Mouse (Mus musculus) gastrocnemius, postnatal 25 days (tissue): ENCODE data around the gene Jrkl. TPM values are rescaled to one million over a fixed set of nuclear protein-coding genes. Genes with fewer than 3 reads are reported as not detected.

Source experiments
- DNase-seq: peaks from one replicate; pipeline ENCODE4 v3.0.0; 2022
- long read RNA-seq, 2 experiments: library from polyadenylated mRNA; stranded (forward); transcript quantifications; one replicate each; pipeline ENCODE4 v2.0.0; 2021
- total RNA-seq, 2 experiments: library from RNA; stranded (reverse); gene quantifications; 1 replicate in 1 of 2; 2 replicates in 1 of 2; pipeline ENCODE4 v1.2.3; 2021

The Jrkl gene
- 1 to 10 TPM; 2.6 to 2.7 TPM for total RNA-seq
- long read RNA-seq, experiment 1, partial matches to known transcripts: 0 of 1 reads
- long read RNA-seq, experiment 1, other reads (novel, unspliced or antisense): 0 of 1 reads
- long read RNA-seq, experiment 2, transcript Jrkl-201 (1 exons, 3,223 nt): major isoform, 5 of 5 reads
- long read RNA-seq, experiment 2, partial matches to known transcripts: 0 of 5 reads
- long read RNA-seq, experiment 2, other reads (novel, unspliced or antisense): 0 of 5 reads

DNA sequence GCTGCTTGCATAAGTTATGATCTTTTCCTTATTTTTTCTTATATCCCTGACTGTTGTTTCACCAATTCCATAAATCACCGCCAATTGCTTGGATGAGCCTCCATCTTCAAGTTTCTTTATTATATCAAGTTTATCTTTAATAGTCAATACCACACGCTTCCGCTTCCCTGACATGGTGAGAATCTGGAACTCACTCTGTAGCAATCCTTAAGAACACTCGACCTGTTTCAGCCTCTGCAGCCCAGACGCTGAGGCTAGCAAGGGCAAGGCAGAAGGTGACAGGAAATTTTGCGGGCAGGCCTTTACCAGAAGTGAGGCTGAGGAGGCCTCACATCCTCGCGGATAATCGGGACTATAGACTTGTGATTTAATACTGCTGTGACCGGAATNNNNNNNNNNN, at the start of gene Jrkl:
Gene Jrkl, minus strand, starts transcription at position 349 of the 400 bp plus-strand sequence.
- DNase-seq: peak; percentile 16

DNA sequence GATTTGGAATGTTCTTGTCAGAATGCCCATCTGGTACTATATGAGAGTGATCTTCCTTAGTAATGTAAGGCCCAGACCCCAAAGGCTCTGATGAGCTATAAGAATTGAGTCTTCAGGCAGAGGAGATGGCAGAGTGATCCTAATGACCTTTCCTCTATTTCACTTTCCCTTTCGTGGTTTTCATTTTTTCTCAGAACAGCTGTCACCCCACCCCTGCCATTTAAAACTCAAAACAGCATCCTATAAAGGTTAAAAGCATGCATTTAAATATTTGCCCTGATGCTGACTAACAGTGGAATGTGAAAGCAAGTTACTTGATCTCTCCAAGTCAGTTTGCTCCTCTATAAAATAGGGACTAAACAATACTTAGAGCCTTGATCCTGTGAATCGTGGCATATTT, 41.9 kb upstream of the Jrkl start:
- no peak for DNase-seq

DNA sequence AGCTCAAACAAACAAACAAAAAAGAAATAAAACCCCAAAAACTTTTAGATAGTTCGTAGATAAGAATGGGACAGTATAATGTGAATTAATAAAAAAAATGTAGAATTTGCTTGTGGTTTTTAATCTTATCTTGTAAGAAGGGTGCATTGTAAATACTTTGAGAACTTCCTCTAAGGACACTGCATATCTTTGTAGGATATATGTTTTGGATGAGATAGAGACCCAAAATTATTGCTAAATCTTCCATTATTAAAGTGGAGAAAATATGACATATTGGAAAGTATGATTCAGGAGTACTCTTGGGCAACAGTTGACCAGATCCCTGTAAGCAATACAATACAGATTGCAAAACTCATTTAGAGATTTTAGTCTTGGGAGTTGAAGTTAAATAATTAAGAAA, 27.6 kb upstream of the Jrkl start:
- no peak for DNase-seq

DNA sequence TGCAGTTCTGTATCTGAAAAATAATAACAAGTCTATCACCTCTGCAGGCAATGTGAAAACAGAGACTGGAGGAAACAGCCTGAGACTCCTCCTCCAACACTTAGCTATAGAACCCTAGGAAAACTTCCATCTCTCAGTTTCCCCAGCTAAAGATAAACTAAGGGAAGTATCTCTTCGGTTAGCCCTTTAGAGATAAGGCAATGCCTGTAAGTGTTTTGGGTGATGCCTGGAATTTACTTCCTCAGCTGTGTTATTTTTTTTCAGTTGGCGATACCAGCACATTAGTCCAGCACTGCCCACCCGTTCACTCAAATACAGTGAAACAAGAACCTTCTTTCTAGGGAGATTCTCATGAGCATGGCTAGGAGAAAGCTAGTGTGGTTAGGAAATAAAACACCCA, 15.4 kb upstream of the Jrkl start:
- DNase-seq: no peak

DNA sequence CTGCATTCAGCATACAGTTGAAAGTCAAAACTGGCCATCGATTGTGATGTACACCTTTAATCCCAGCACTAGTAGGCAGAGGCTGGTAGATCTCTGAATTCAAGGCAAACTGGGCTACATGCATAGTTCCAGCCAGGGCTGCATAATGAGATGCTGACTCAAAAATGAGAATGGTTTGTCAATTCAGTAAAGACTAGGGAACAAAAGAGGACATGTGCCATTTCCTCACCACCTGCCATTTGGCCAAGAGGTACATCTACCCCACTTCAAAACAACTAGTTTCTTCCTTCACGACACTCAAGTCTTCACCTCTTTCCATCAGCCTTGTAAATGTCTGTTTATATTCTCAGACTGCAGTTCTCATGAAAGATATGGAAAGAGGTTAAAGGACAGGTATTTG, 12.5 kb upstream of the Jrkl start:
- DNase-seq: no peak

DNA sequence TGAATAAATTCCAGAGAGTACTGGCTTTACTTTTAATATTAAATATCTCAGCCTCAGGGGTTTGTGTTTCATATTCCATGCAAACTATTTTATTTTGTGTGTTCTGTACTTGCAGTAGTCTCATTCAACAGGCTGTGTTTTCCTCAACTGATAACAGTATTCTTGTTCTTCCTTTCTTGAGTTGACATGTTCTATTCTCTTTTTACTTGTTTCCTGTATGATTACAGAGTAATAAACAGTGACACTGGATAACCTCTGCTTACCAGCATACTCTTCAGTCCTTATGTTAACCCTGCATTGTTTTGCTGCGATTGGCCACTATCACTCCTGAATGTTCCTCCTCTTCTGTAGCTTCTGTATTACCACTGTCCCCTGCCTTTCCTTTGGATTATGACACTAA, 11.1 kb upstream of the Jrkl start:
- no peak for DNase-seq

DNA sequence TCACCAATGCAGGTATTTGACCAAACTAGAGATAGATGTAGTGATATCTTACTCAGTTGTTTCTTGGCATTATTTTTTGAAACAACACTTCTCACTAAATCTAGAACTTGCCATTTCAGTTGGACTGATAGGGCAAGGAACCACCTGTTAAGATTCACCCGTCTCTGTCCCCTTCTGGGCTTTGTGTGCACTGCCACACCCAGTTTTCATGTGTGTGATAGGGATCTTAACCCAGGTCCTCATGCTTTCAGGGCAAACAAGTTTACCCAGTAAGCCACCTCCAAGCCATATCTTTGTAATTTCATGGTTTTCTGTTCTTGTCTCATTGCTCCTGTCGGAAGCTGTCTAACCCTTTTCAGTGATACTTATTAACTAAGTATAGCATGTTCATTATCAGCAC, 5.6 kb upstream of the Jrkl start:
- no peak for DNase-seq

DNA sequence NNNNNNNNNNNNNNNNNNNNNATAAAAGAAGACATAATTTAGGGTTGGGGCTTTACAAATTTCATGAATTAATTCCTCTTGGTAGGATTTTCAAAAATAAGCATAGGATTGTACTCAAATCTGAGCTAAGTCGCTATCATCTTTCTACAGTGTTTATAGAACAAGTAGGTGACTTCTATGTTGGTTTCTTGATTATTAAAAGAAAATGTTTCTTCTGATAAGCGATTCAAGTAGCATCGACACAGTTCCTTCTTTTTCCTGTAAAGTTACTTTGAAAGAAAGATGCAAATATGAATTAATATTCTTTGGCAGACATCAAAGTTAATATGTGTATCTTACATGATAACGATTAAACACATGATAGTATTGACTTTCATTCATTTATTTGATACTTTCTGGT, 2.5 kb upstream of the Jrkl start:
- DNase-seq: no peak

DNA sequence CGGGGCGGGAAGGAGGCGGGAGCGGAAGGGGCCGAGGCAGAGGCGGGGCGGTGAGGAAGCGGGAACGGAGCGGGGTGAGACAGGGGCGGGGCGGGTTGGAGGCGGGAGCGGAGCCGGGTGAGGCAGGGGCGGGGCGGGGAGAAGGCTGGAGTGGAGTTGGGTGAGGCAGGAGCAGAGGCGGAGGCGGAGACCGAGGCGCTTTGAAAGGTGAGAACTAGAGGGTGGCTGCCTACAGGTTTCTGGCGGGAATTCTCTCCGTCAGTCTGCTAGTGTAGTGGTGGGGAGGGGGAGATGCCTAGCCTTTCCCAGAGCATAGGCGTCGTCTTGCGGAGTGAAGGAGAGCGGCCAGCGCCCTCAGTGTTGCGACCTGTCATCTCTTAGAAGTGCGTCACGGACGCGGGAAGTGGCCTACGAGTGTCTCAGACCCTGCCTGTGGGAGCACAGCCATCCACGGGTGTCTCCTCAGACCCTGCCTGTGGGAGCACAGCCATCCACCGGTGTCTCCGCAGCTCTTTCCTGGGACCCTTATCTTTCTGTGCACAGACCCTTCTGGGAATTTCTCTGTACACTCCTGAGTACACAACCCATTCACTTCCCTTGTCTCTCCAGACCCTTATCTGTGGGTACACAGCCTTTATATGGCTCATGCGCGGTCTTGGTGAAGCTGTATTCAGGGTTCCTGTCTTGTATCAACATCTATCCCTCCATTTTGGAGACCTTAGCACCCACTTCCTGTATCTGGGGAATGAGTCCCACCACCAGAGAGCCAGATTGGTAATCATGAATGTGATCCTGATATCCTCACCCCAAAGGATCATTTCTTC, 1.4 kb upstream of the Jrkl start, which contains the start of gene Ccdc82:
Gene Ccdc82, plus strand, starts transcription at position 141 of the 824 bp plus-strand sequence.
- DNase-seq: peak; percentile 91

DNA sequence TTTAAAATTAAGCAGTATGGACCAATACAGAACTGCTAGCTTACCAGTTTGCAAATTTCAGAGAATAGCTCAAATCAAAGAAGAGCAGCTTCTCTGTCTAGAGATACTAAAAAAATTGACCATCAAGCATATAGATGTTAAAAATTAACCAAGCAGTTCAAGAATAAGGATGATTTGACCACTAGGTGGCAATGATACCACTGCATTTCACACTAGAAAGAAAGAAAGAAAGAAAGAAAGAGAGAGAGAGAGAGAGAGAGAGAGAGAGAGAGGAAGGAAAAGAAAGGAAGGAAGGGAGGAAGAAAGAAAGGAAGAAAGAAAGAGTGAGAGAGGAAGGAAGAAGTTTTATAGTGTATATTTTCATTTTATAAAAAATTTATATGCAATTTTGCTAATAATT, 3.3 kb downstream of the Jrkl start:
- DNase-seq: no peak

DNA sequence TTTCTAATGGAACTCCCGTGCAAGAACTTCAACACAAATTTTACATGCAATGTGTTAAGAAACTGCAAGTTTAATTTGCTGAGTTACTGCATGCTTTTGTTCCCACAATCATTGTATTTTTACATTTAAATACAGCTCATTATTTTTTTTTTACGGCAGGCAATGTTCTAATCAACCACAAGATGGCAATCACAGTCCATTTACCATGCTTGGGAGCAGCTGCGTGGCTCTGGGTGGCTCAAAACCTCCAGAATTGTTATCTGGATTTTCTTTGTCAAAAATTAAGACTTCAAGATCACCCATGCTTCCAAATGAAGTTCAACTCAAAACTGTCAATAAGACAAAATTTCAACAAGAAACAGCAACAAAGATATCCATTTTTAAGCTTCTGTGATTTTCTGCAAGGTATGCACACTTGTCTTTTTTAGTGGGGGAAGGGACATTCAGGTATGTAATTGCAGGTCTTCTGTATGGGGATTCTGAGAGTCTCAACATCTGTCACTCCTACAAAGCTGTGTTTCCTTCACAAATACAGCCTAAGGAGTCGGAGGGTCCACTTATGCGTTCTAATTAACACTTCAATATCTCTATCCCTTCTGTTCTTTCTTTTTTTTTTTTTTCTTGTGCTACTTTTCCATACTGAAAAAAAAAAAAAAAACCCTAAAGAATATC, 13.9 kb downstream of the Jrkl start:
- DNase-seq: no peak

DNA sequence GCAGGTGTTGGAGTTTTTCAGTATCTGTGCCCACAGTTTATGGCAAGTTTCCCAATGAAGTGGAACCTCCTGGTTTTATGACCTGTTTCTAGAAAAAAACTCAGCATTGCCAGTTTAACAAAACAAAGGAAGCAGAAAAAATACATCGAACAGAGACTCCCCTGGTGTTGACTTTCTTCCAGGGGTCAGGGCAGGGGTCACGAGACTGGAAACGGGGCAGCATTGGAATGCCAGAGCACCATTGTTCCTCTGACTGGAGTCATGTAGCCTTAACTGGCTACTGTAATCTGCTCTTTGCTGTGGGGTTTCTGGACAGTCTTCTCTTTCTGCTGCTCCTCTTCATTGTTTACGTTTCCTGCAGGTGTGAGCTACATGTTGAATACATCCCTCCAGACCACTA, 15.1 kb downstream of the Jrkl start:
- DNase-seq: no peak

DNA sequence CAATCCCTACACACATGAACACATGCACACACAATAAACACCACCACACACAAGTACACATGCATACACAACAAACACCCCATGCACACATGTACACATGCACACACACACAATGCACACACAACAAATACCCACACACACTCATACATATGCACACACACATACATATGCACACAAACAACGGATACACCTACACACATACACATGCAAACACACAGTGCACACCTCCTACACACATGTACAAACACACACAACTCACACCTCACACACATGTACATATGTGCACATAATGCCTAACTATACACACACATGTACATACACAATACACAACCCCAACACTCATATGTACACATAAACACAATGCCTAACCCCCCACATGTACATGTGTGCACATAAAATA, 19.8 kb downstream of the Jrkl start:
- no peak for DNase-seq

DNA sequence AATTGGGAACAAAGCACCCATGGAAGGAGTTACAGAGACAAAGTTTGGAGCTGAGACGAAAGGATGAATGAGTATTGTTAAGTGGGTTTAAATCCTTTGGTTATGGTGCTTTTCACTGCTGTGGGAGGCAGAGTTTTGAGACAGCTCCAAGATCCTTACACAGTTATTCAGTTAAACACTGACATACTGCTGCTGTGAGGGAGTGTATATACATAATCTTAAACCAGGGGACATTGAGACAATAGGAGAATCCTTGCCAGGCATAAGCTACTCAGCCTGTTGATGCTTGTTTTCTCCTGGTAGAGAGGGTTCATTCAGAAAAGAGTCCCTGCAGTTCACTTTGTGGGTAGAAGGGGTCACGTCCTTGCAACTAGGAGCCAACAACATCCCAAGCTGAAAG, 39.3 kb downstream of the Jrkl start:
- DNase-seq: no peak

DNA sequence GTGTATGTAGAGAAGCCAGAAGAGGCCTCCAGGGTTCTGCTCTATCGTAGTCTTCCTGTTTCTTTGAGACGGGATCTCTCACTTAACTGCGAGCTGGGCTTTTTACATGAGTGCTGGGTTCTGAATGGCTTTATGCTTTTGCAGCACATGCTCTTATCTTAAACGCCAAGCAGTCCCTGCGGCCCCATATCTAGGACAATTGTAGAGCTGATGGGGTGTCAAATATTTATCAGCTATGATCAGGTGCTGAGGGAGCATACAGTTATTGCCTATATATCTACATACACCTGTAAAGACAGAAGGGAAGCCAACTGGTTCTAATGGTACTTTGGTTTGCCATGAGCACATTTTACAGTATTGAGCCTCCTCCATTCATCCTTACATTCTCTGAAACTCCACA, 41.9 kb downstream of the Jrkl start:
- DNase-seq: no peak

DNA sequence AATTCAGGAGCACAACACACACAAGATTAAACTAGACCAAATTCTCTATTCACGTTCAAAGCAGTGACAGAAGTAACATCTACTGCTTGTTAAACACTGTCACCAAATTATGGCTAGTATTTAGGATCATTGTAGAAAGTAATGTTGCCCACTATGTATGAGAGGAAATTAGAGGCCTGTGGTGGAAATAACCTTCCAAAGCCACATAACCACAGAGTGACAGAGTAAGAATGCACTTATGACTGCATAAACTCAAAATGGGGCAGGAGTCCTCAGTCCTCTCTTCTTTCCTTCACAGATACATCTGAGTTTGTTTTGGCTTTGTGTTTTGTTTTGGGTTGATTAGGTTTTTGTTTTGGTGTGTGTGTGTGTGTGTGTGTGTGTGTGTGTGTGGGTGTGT, 42.5 kb downstream of the Jrkl start:
- no peak for DNase-seq

DNA sequence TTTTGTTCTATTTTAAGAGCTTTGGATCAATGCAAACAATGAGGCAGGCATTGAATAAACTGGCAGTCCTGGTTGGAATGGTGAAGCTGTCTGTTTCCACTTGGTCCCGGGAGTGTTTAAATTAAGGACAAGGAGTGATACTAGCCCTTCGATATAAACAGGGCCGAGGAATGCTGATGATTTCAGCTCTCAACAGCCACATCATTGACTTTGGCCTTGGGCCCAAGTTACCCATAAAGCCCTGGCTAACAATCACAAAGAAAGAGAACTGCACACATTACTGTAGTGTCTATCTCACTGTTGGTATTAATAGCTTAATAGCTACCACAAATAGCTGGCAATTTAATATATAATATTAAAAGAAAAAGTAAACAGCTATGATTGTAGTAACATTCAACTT, 45.5 kb downstream of the Jrkl start:
- no peak for DNase-seq

DNA sequence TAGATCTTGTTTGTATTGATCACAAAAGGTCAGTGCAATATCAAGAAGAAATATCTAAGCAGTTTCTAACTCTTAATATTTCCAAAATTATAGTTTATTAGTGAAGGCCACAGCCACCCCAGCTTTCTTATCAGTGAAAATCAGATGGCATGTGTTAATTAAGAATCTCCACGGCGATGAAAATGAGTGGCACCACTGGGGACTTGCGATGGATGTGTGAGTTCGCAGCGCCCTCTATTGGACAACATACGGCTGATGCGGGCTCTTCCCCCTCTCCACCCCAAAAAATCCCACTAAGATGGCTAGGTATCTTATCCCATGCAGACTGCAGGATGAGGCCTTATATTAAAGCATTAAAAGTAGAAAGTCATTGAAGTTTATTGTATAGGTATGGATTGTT, 49.9 kb downstream of the Jrkl start:
- DNase-seq: no peak

DNA sequence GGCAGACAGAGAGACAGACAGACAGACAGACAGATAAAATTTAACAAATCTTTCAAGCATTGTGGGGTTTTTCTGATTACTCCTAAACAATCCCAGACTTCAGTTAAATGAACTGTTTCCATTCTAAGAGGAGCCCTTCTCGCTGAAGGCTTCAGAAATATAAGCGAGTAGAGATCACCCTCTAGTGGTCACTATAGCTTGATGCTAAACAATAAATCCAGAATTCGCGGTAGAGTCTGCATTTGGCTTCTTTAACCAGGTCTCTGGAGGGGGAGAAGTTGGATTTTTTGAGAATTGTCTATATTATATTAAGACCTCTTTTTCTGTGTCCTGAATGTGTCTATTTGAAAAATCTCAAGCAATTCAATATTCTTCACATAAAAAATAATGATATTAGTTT, 50.4 kb downstream of the Jrkl start:
- no peak for DNase-seq

DNA sequence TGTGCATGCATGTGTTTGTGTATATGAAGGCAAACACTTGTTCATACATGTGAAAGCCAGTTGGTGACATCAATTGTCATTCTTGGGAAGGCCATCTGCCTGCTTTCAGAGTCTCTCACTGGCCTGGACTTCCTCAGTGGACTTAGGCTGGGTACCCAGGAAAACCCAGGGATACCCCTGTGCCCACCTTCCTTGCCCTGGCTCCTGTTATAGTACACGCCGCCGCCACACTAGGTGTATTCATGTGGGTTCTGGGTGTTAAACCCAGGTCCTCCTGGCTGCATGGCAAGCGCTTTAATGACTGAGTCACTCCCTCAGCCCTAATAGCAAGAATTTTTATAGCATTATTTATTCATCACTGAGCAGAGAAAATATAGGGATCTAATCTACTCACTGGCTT, 51.0 kb downstream of the Jrkl start:
- DNase-seq: no peak
